Mouse (Mus musculus) ovary, postnatal 36 days (tissue): ENCODE measurements around the gene Zfp119b.
A peak's percentile ranks its signal among the peaks of the same experiment; 100 is the strongest.
"Not testable (repeated sequence)": the region's sequence is repeated elsewhere in the genome, so short reads cannot be mapped to it uniquely, and the experiment has no call there.

ENCODE experiments used
- DNase-seq: peaks from one replicate; pipeline ENCODE4 v3.0.0; 2022; ENCODE audit warnings: low spot score, mixed read lengths

Gene Zfp119b

GRCm38 (mm10) chr17:55957726-55958583, 8.7 kb upstream of the Zfp119b start:
- no peak for DNase-seq

GRCm38 (mm10) chr17:55957168-55957567, 7.9 kb upstream of the Zfp119b start:
- peak; percentile 66 for DNase-seq

GRCm38 (mm10) chr17:55956591-55956990, 7.3 kb upstream of the Zfp119b start:
- DNase-seq = no peak

GRCm38 (mm10) chr17:55956129-55956528, 6.8 kb upstream of the Zfp119b start:
- DNase-seq = peak; percentile 70

- no peak for DNase-seq
Measured at GRCm38 (mm10) chr17:55954229-55954628, 4.9 kb upstream of the Zfp119b start.

- DNase-seq = no peak
Measured at GRCm38 (mm10) chr17:55953751-55954150, 4.5 kb upstream of the Zfp119b start.

GRCm38 (mm10) chr17:55952447-55953027, 3.2 kb upstream of the Zfp119b start, which contains the start of gene Ebi3:
Ebi3 (plus strand) TSS chr17:55952640.
- DNase-seq = no peak

- DNase-seq = no peak
Measured at GRCm38 (mm10) chr17:55952041-55952440, 2.7 kb upstream of the Zfp119b start.

- no peak for DNase-seq
Measured at GRCm38 (mm10) chr17:55950601-55951000, 1.3 kb upstream of the Zfp119b start.

- no peak for DNase-seq
Measured at GRCm38 (mm10) chr17:55948647-55949046, 653 bp downstream of the Zfp119b start.

- DNase-seq = no peak
Measured at GRCm38 (mm10) chr17:55945696-55946095, 3.6 kb downstream of the Zfp119b start.

GRCm38 (mm10) chr17:55944866-55945682, 4.2 kb downstream of the Zfp119b start:
- DNase-seq = peak; percentile 85

GRCm38 (mm10) chr17:55944387-55944865, 4.9 kb downstream of the Zfp119b start:
- not testable (repeated sequence) for DNase-seq

GRCm38 (mm10) chr17:55933191-55933590, 16.1 kb downstream of the Zfp119b start:
- no peak for DNase-seq

GRCm38 (mm10) chr17:55932635-55933034, 16.7 kb downstream of the Zfp119b start:
- no peak for DNase-seq

- DNase-seq = peak; percentile 55
Measured at GRCm38 (mm10) chr17:55931553-55932502, 17.5 kb downstream of the Zfp119b start.

- DNase-seq = no peak
Measured at GRCm38 (mm10) chr17:55906669-55907068, 42.6 kb downstream of the Zfp119b start.

- no peak for DNase-seq
Measured at GRCm38 (mm10) chr17:55904131-55904530, 45.2 kb downstream of the Zfp119b start.

- no peak for DNase-seq
Measured at GRCm38 (mm10) chr17:55903687-55904086, 45.6 kb downstream of the Zfp119b start.

- DNase-seq = no peak
Measured at GRCm38 (mm10) chr17:55903087-55903486, 46.2 kb downstream of the Zfp119b start.

- not testable (repeated sequence) for DNase-seq
Measured at GRCm38 (mm10) chr17:55892406-55892955, 56.8 kb downstream of the Zfp119b start.
